Mouse (Mus musculus) forelimb bud, embryonic 11.5 days (tissue): ENCODE measurements around the gene Rpl10a.
"Not testable (repeated sequence)": the region's sequence is repeated elsewhere in the genome, so short reads cannot be mapped to it uniquely, and the experiment has no call there.

Experiments
- DNase-seq: peaks from one replicate; pipeline ENCODE4 v3.0.0-alpha.2; 2012; ENCODE audit warnings: low read depth, low spot score

Rpl10a gene

GRCm38 (mm10) chr17:28330590-28330989 lies 2.3 kb downstream of the Rpl10a start:
- DNase-seq, result not testable (repeated sequence)

GRCm38 (mm10) chr17:28331241-28332112 lies 3.2 kb downstream of the Rpl10a start:
- DNase-seq, result no peak

DNA sequence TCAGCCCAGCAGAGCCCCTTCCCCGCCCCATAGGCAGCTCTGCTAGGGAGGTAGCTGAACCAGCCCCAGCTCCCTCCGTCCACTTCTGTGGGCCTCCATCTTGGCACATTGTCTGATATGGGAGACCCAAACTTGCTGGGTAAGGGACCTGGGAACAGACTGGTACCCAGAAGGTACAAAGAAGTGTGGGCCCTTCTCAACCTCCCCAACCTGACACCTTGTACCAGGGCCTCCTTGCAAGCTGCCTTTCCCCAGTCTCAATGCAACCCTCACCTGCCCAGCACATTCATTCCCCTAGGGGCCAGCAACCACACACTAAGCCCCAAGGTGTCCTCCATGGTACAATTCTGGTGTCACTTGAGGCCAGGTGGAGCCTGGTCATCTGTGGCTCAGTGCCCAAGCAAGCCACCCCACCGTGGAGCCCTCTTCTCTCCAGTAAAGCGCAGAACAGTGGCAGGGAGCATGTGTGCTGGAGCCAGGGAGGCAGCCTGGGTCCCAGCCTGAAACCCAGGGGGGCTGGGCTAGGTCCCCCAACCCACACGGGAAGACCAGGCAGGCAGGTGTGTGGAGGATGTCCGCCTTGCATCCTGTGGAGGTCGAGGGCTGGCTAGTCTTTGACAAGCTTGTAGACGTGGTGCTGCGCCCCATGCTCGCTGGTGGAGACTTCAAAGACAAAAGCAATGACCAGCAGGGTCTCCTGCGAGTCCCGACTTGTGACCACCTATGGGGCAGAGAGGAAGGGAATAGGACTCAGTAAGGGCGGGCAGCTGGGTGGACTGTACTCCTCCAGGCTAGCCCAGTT lies 4.0 kb downstream of the Rpl10a start:
- DNase-seq, result no peak

GRCm38 (mm10) chr17:28332915-28333546 lies 4.8 kb downstream of the Rpl10a start:
- no peak for DNase-seq

DNA sequence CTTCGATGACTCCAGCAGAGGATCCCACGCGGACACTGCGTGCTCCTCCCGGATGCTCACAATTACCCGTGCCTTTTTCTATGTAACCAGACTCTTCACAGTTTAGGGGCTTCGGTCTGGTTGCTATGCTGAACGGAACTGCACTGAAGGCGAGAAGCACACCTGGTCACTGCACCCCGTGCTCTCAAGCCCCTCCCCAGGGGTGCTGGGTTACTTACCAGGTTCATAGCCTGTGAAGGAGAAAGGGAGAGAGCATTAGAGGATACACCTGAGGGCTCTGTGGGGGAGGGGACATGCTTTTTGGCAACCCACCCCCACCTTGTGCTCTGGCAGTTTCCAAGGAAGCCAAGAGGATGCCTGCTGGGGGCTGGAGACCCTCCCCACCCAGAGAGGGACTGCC lies 7.0 kb downstream of the Rpl10a start:
- DNase-seq, result no peak

- DNase-seq, result no peak
Observed at GRCm38 (mm10) chr17:28337547-28337946, 9.3 kb downstream of the Rpl10a start.

- DNase-seq, result no peak
Observed at GRCm38 (mm10) chr17:28340578-28340977, 12.3 kb downstream of the Rpl10a start.

GRCm38 (mm10) chr17:28341091-28341490 lies 12.8 kb downstream of the Rpl10a start:
- DNase-seq, result peak; percentile 57

- no peak for DNase-seq
Observed at GRCm38 (mm10) chr17:28344050-28344607, 15.9 kb downstream of the Rpl10a start.

DNA sequence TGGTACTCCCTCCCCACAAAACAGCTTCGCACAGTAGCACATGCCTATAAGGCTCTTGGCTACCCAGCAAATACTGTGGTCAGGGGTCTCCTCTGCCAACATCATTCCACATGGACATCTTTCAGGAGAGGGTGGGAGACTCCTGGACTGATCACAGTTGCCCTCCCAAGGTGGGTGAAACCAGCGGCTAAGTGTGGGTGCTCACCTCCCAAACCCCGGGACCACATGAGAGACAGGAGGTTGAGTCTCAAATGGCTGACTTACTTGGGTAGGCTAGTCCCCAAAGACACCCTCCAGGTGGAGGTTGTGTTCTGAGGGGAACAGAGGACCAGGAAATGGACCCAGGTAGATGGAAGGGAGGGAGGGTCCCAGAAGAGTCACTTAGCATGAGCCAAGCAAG lies 16.4 kb downstream of the Rpl10a start:
- no peak for DNase-seq

- DNase-seq, result no peak
Observed at GRCm38 (mm10) chr17:28345271-28345721, 17.0 kb downstream of the Rpl10a start.

- no peak for DNase-seq
Observed at GRCm38 (mm10) chr17:28345882-28346281, 17.6 kb downstream of the Rpl10a start.

- DNase-seq, result no peak
Observed at GRCm38 (mm10) chr17:28347327-28347726, 19.1 kb downstream of the Rpl10a start.

DNA sequence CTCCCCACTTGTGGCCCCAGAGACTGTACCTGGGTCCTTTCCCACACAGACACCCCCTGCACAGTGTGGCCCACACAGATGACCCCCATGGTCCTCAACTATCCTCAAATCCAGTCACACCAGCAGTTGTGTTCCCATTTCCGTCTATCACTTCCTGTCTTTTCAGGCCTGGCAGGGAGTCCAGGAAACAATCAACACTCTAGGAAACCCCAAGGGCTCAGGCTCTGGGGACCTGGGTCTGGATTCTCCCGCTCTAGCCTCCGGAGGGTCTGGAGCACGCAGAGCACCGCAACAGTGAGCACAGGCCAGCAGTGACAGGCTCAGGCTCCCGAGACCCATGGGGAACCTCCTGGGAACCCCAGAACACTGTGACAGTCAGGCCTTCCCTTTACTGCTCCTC lies 19.9 kb downstream of the Rpl10a start:
- no peak for DNase-seq

DNA sequence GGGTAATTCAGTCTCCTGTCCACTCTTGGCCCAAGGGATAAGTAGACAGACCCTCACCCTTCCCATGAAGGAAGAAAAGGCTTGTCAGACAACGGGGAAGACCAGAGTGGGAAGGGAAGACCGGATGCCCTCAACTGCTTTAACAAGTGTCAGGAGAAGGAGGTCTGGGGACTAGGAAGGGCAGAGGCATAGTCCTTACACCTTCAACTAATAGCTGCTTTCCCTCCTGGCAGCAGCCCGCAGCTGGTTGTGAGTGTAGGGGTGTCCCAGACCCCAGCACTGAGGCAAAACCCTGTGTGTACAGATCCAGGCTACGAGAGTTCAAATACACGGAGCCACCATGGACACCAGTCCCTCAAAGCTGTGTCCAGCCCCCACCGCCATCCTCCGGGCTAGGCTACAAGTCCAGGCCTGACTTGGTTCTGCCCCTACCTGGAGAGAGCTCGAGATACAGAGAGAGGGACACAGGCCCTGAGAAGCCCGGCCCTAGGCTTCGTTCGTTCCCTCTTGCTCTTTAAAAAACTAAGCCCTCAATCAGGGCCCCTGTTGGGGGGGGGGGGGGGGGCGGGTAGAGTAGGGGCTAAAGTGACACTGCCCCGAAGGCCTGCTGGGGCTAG lies 21.1 kb downstream of the Rpl10a start:
- no peak for DNase-seq

- no peak for DNase-seq
Observed at GRCm38 (mm10) chr17:28349901-28350465, 21.7 kb downstream of the Rpl10a start.

DNA sequence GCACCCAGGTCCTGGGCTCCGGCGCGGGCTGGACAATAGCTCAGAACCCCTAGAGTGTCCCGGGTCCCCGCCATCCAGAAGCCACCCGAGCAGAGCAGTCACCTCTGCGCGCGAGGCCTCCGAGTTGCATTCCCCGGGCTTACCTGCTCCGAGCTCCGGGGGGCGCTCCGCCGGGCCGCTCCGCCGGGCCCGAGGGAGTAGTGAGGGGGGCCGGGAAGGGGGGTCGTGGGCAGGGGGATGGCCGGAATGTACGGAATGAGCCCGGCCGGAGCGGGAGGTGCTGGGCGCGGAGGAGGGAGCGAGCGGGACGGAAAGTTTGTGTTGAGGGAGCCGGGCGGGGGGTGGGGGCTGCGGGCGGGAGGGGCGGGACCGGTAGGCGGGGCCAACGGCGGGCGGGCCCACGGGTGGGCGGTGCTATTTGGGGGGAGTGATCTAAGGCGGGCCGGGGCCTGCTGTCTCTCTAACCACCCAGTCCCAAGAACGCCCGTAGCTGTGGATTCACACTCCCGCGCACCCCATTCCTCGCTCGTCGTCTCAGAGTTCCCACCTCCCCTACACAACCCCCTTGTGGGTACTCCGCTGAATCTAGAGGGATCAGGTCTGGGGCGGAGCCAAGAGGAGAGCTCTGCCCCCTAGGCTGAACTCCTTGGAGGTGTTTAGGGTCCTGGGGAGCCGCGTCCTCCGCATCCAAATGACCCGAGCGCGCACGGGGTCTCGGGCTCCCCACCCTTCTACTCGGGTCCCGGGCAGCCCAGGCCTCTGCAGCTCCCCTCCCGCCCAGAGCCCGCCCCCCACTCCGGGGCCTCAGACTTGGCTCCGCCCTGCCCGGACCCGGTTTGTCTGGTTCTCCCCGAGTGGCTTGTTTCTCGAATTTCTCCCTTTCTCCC lies 22.4 kb downstream of the Rpl10a start, which contains the start of gene Tead3:
TSS of gene Tead3 (minus strand) at position 352 of the 887 bp plus-strand sequence.
- peak; percentile 76 for DNase-seq

DNA sequence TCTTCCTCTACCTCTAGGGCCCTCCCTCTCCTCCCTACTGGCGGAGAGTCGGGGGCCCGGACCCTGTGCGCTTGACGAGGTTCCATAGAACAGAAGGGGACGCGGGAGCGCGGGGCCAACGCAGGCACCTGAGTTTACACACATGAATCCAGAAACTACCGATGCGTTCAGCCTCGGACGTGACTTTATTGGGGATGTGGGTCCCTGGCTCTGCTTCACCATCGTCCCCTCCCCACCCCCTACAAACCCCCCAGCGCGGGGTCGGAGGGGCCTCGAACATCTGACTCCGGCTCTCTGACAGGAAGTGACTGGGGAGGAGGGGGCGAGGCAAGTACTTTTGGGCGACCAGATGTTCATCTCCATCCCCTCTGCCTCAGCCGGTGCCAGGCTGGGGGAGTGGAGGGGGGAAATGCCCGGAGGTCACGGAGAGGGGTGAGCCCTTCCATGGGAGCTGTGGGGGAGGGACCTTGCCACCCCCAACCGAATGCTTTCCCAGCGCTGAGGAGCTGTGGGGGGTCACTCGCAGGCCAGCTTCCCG lies 23.2 kb downstream of the Rpl10a start:
- peak; percentile 40 for DNase-seq

DNA sequence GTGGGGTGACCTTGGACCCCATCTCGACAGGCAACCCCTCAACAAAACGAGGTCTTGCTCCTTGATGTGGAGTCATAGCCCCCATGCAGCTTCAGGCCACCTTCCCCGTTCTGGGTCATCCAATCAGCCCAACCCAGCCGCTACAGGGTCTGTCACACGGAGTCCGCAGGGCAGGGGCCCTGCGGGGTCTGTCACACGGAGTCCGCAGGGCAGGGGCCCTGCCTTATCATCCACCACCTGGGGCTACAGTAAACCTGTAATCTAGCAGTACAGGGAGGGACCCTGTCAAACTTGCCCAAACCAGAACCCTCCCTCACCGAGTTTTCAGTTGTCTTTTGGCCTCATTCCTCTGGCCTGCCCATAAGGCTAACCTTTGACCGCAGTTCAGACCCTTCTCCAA lies 23.7 kb downstream of the Rpl10a start:
- DNase-seq, result no peak

DNA sequence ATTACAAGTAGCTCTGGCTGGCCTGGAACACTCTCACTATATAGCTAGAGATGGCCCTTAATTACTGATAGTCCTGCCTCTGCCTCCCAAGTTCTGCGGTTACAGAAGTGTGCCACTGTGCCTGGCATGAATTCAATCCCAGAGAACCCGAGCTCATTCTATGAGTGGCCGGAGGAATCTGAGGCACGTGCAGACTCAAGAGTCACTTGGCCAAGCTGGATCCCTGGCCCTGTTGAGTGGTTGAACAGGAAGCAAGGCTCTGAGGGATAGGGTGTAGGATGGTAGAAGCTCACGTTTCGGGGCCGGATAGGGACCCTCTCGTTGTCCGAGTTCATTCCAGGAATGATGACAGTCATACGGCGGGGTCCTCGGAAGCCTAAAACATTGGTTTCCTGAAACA lies 27.6 kb downstream of the Rpl10a start:
- DNase-seq, result no peak
